Mouse (Mus musculus) lung, postnatal 36 days (tissue): Measurements from ENCODE around the gene Kazn.

Source experiments
- DNase-seq: peaks from one replicate; pipeline ENCODE4 v3.0.0; 2022; ENCODE audit warnings: mixed read lengths

Gene Kazn

GRCm38 (mm10) chr4:142189960-142190359 is 49.2 kb downstream of the Kazn start:
- DNase-seq: no peak

- DNase-seq: no peak
Observed at GRCm38 (mm10) chr4:142188501-142188900, 50.7 kb downstream of the Kazn start.

- no peak for DNase-seq
Observed at GRCm38 (mm10) chr4:142186155-142186554, 53.0 kb downstream of the Kazn start.

- peak; percentile 51 for DNase-seq
Observed at GRCm38 (mm10) chr4:142185533-142185900, 53.7 kb downstream of the Kazn start.

- DNase-seq: no peak
Observed at GRCm38 (mm10) chr4:142184852-142185532, 54.2 kb downstream of the Kazn start.

- no peak for DNase-seq
Observed at GRCm38 (mm10) chr4:142183591-142183990, 55.6 kb downstream of the Kazn start.

GRCm38 (mm10) chr4:142183015-142183414 is 56.2 kb downstream of the Kazn start:
- DNase-seq: no peak

- no peak for DNase-seq
Observed at GRCm38 (mm10) chr4:142181646-142182045, 57.6 kb downstream of the Kazn start.

- DNase-seq: no peak
Observed at GRCm38 (mm10) chr4:142180874-142181273, 58.3 kb downstream of the Kazn start.

- DNase-seq: peak; percentile 88
Observed at GRCm38 (mm10) chr4:142180289-142180688, 58.9 kb downstream of the Kazn start.

GRCm38 (mm10) chr4:142179531-142179930 is 59.7 kb downstream of the Kazn start:
- peak; percentile 86 for DNase-seq

GRCm38 (mm10) chr4:142176732-142177131 is 62.5 kb downstream of the Kazn start:
- DNase-seq: no peak

- peak; percentile 49 for DNase-seq
Observed at GRCm38 (mm10) chr4:142173981-142174485, 65.2 kb downstream of the Kazn start.

- no peak for DNase-seq
Observed at GRCm38 (mm10) chr4:142172942-142173341, 66.3 kb downstream of the Kazn start.

- DNase-seq: no peak
Observed at GRCm38 (mm10) chr4:142171788-142172497, 67.3 kb downstream of the Kazn start.

- DNase-seq: peak; percentile 51
Observed at GRCm38 (mm10) chr4:142170882-142171768, 68.1 kb downstream of the Kazn start.

GRCm38 (mm10) chr4:142169636-142170035 is 69.6 kb downstream of the Kazn start:
- DNase-seq: no peak

- DNase-seq: no peak
Observed at GRCm38 (mm10) chr4:142168352-142168751, 70.8 kb downstream of the Kazn start.

GRCm38 (mm10) chr4:142165835-142166701 is 73.1 kb downstream of the Kazn start:
- peak; percentile 88 for DNase-seq

GRCm38 (mm10) chr4:142165363-142165762 is 73.8 kb downstream of the Kazn start:
- no peak for DNase-seq

GRCm38 (mm10) chr4:142164386-142164785 is 74.8 kb downstream of the Kazn start:
- no peak for DNase-seq

GRCm38 (mm10) chr4:142163862-142164261 is 75.3 kb downstream of the Kazn start:
- no peak for DNase-seq
